Mouse (Mus musculus) liver, embryonic 18 days (tissue): ENCODE measurements around the gene Whrn. TPM values are rescaled to one million over a fixed set of nuclear protein-coding genes. Genes with fewer than 3 reads are reported as not detected.

Experiments used
- polyA plus RNA-seq: library from polyadenylated mRNA; depleted of rRNA; stranded (reverse); fragments of >200 nt; gene quantifications from 2 replicates; pipeline ENCODE4 v1.2.3, GENCODE M21; 2012; rRNA removed

Whrn gene
- polyA plus RNA-seq = 1.3 and 2.1 TPM in 2 replicates

DNA sequence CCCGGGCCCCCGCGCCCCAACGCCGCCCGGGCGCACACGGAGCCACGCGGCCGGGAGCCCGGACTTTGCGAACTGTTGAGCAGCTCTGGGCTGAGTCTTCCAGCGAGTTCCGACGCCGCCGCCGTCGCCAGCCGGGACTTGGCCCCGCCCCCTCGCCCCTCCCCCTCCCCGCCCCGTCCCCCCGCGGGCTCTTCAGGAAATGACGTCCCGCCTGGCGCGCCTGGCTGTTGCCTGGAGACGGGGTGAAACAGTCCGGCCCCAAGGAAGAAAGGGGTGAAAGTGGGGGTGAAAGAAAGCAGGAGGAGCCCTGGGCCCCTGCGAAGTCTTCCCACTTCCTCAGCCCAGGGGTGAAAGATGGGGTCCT lies at the start of gene Whrn:
Gene Whrn (minus strand): TSS at position 77 of the 364 bp plus-strand sequence.

DNA sequence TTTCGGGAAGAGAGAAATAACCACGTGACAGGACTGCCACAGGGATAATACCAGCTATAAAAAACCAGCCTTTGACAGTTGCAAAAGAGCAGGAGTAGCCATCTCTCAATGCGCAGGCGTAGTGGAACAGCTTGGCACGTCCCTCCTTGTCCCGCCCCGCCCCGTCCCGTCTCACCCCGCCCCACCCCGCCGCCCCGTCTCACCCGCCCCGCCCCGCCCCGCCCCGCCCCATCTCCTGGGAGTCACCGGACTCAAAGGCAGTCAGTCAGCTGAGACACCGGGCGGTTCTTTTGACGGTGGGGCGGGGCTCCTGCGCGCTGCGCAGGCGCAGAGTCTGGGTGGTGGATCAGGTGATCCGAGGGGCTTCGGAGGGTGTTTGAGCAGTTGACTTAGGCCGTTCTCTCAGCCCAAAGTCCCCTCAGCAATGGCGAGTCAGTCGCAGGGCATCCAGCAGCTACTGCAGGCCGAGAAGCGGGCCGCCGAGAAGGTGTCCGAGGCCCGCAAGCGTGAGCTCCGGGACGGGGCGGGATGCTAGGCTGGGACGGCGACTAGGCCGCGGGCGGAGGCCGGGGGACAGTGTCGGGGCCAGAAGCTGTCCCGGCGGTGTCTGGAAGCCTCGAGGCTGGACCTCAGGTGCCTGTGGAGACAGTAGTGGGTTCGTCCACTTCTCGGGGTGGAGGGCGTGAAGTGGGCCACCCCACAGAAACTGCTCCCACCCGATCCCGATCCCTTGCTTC lies 48.9 kb upstream of the Whrn start, which contains the start of gene Atp6v1g1:
Gene Atp6v1g1 (plus strand): TSS at position 279 of the 737 bp plus-strand sequence.

DNA sequence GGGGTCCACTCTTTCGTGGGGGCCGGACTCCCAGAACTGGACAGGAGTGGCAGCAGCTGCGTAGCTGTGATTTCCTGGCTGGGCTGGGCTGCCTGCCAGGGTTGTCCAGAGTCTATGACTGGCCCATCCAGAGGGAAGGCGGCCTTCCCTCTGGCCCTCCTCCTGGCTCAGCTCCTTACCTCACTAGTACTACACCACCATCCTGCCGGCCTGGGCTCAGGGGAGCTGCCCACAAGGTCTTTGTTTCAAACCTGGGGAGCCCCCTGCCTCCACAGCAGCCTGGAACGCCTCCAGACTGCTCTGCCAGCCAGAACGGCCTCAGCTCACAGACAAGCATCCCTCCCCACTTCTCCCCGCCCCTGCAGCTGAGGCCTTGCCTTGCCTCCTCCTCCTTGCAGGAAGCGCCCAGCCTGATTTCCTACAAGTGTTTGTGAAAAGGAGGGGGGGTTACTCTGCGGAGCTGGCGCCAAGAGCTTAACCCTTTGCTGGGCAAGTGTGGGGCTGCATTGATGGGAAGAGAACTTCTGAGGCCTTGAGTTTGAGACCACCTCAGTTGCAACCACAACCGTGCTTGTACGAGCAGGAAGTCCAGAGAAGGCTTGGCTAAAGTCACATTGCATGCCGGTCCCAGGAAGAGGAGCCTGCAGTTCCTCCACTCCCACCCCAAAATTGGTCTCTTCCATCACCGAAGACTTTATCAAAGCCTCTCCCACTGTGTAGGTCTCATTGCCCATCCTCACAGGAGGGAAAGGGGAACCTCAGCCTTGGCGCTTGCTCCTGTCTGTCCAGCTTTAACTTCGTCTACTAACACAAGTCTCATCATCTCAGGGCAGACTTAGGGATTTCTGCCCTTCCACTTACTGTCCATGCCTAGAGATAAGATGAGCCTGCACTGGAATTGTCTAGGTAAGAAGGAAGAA lies 92.5 kb downstream of the Whrn start, which contains the start of gene Akna:
Gene Akna (minus strand): TSS at position 315 of the 920 bp plus-strand sequence.

Other genes starting within 250 kb of the Whrn start
- 3.1 and 3.8 TPM in 2 replicates for gene Orm1, start 151.4 kb downstream of the Whrn start, polyA plus RNA-seq
- not detected in 2 replicates for gene Orm3, start 139.8 kb downstream of the Whrn start, polyA plus RNA-seq
- gene Orm2, start 133.5 kb downstream of the Whrn start, polyA plus RNA-seq = not detected in 2 replicates
- gene Akna, start 92.6 kb downstream of the Whrn start, polyA plus RNA-seq = 3.0 and 3.6 TPM in 2 replicates
- gene Atp6v1g1, start 48.8 kb upstream of the Whrn start, polyA plus RNA-seq = 87.5 and 90.9 TPM in 2 replicates
- gene Tmem268, start 62.8 kb upstream of the Whrn start, polyA plus RNA-seq = 16.6 and 20.7 TPM in 2 replicates
- gene Gm11213, start 109.3 kb upstream of the Whrn start, polyA plus RNA-seq = not detected in 2 replicates
- gene Tex48, start 126.4 kb upstream of the Whrn start, polyA plus RNA-seq = not detected in 2 replicates
- gene Gm11214, start 167.4 kb upstream of the Whrn start, polyA plus RNA-seq = not detected in 2 replicates
- 0.01 TPM in 2 replicates for gene Tnfsf15, start 249.1 kb upstream of the Whrn start, polyA plus RNA-seq